Mouse (Mus musculus): ENCODE results near the gene Sowahc.
A peak's percentile ranks its signal among the peaks of the same experiment; 100 is the strongest.

Sowahc gene

DNA sequence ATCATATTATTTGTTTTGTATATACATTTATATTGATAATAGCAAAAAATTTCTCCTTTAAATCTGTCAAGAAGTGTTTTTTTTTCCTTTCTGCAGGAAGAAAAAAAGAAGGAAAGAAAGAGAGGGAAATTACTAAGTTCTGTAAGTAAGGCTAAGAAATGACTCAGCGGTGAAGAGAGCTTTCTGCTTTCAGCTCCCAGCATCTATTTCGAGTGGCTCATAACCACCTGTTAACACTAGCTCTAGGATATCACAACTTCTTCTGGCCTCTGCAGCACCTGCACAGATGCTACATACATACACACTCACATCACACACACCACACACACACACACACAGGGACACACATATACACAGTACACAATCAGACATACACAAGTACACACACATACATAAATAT is 34.8 kb downstream of the Sowahc start:
- DNase-seq, result no peak

DNA sequence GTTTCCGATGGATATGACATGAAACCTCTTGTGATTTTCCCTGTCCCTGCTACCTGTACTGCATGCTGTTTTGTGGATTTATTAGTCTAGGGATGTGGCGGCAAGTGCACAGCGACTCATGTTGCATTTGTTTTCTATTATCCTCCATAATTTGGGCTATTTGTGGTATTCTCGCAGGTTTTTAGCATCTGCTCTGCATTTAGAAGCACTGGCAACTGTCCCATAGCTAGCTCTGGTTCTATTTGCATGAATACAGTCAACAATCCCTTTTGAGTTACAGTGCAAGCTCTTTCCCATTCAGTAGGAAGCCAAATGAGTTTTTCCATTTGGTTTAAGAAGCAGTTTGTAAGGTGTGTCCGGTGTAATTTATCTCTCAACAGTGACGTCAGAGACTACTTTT is 37.8 kb downstream of the Sowahc start:
- no peak for DNase-seq

DNA sequence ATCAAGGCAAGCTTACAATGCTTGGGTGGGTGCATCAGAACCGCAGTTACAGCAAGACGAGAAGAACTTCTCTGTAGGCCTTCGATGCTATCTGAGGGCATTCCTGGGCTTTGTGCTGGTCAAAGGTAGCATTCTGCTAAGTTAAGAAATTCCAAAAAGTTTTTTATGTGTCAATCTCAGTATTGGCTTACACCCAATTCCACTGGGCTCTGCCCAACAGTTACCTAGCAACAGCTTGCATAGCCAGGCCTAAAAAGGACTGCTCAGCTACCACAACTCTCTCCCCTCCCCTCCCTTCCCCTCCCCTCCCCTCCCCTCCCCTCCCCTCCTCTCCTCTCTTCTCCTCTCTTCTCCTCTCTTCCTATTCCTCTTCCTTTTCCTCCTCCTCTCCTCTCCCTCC is 39.9 kb downstream of the Sowahc start:
- no peak for DNase-seq

DNA sequence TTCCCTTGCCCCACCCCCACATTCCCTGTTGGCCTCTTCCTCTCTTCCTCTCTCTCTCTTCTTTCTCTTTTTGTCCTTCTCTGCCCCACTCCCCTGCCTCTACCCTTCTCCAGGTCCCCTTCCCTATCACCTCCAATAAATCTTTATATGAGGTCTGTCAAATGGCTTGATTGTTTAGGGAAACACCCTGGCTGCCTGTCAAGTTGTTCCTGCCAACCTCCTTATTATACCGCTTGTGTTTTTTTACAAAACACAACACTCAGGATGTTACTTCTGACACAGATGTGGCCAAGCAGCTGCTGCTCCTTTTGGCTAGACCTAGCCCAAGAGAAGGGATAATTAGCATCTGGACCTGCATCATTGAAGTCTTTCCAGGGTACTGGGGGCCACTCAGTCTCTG is 40.3 kb downstream of the Sowahc start:
- DNase-seq, result no peak

DNA sequence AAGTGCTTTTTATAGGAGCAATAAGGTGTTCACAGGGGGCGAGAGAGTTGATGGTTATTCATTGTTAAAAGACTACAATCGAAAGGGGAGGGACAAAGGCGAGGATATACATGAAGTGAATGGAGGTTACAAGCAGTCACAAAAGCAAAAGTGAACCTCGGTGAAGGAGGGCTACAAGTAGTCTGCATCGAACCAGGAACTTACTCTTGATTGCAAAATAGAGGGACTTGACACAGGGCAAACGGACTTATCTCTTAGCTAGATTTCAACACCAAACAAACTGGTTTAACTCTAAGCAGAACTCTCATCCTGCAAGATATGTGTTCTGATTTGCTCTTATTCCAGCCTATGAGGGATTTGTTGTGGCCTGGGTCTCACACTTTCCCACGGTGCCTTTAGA is 41.2 kb downstream of the Sowahc start:
- DNase-seq, result no peak

DNA sequence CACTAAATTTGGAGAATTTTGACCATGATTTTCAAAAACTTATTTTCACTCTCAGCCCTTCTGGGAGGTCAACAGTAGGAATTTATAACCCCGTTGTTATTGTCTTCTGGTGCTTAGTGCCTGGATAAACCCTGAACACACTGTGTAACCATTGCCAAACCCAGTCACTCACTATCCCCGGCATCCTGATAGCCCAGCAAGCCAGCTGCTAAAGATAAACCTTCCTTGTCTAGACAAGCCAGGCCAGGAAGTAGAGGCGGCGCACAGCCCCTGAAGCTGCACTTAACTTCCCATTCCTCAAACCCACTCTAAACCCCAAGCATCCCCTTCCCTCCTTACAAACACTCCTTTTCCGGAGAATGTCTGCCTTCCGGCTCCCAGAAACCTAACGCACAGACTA is 43.3 kb downstream of the Sowahc start:
- DNase-seq, result peak; percentile 31

DNA sequence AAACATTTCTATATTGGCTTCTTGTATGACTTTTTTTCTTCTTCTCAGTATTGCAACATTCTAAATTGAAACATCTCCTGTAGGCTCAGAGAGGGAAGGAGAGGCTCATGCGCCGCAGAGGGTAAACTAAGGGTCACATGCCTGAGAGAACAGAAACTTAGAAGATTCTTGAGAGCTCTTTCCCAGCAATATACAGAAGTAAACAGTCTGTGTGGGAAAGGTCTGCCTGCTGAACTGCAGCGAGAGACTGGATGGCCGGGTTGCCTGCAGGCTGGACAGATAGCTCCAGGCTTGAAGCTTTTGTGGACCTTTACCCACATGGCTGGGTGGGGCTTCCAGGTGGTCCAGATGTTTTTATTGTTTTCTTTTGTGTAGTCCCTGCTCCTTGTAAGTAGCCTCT is 43.9 kb downstream of the Sowahc start:
- peak; percentile 17 for DNase-seq

DNA sequence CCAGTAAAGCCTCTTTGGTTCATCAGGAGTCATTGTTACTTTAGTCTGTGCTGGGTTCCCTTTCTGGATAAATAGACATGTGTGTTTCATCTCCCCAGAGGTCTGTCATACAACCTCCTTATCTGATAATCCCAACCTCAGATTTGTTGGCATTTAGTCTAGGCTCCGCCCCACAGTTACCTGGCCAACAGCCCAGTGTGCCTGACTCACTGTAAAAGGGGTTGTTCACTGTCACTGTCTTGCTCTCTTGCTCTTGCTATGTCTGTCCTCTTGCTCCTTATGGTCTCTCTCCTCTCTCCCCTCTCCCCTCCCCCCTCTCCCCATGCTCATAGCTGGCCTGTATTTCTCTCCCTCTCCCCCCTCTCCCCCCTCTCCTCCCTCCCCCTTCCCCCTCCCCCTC is 44.3 kb downstream of the Sowahc start:
- DNase-seq, result peak; percentile 53

DNA sequence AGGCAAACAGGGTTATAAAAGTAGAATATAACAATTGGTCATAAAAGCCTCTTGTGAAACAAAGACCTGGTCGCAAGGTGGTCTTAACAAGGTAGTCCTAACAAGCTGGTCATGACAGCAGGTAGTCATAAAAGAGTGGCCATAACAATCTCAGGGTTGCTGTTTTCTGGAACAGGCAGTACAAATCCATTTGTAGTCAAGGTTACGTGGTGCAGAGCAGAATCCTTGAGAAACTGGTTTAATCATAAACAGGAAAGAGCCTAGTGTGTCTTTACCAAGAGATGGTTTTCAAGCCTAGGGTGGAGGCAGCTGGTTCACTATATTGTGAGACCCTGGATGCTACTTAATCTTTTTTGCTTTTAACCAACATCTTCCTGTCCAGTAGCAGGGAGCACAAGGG is 45.5 kb downstream of the Sowahc start:
- no peak for DNase-seq

DNA sequence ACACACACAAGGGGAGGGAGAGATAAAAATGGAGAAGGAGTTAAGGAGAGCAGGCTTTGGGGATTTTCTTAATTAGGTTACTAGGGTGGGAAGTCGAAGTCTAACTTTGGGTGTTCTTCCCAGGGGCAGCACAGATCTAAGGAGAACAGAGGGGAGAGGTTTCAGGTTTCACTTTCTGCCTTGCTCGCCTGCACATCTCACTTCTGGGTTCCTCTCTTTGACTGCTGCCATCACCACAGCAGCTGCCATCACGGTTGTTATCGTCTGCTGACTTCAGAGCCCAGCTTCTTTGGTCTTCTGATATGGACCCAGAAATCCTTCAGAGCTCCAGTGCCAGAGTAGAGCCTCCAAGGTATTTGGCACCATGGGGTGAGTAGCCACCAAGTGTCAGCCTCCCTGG is 46.4 kb downstream of the Sowahc start:
- no peak for DNase-seq

DNA sequence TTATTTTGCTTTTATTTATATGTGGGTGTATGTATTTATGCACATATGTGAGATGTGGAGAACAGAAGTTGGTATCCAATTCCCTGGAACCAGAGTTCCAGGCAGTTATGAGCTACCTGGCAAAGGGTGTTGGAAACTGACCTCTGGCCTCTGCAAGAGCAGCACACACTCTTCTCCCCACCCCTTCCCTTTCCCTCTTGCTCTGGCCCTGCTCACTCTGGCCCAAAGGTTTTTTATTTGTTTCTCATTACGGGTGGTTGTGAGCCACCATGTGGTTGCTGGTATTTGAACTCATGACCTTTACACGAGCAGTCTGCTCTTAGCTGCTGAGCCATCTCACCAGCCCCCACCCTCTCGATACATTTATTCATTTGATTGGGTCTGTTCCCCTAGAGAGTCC is 47.0 kb downstream of the Sowahc start:
- DNase-seq, result no peak

DNA sequence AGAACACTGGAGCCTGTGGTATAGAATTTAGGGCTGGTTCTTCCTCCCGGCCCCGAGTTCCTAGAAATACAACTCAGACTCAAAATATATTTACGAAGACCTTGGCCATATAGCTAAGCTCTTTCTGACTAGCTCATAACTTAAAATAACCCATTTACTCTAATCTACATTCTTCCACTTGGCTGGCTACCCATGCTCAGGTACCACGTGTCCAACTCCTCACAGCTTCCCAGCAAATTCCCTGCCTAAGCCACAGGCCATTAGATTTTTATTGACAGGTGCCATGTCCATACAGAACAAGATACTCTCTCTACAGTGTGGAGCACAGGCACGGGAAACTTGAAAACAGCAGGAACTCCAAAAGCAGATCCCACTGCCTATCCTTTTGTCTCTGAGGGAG is 54.0 kb downstream of the Sowahc start:
- DNase-seq, result no peak

Data from lung, postnatal 14 days (tissue).